Mouse (Mus musculus) myocyte (in vitro differentiated cells): ENCODE results near the gene Pfkfb3.

Source experiments
- CEBPB ChIP-seq: IDR thresholded peaks from 2 replicates; pipeline ENCODE4 v1.6.1; 2011; ENCODE audit warnings: mild to moderate bottlenecking, moderate library complexity; ENCODE audit not compliant: poor library complexity, insufficient read depth, severe bottlenecking
- E2F4 ChIP-seq: IDR thresholded peaks from one replicate; pipeline ENCODE4 v1.6.1; 2011; ENCODE audit warnings: mild to moderate bottlenecking, control low read depth, moderate library complexity; ENCODE audit not compliant: insufficient read depth
- MAX ChIP-seq: IDR thresholded peaks from one replicate; pipeline ENCODE4 v1.6.1; 2011; ENCODE audit warnings: low read depth, mild to moderate bottlenecking, control low read depth
- MYOG ChIP-seq, 3 experiments: IDR thresholded peaks; one replicate each; pipeline ENCODE4 v1.6.1; 2011; ENCODE audit warnings: control low read depth in 2 of 3, low read depth in 2 of 3, mild to moderate bottlenecking in 2 of 3; ENCODE audit not compliant: insufficient read length in 2 of 3, control insufficient read depth in 1 of 3, insufficient read depth in 1 of 3
- POLR2A ChIP-seq: IDR thresholded peaks from one replicate; pipeline ENCODE4 v1.6.1; 2011; ENCODE audit warnings: low read depth, mild to moderate bottlenecking, control low read depth, moderate library complexity; ENCODE audit not compliant: insufficient read length
- POLR2AphosphoS2 ChIP-seq: IDR thresholded peaks from one replicate; pipeline ENCODE4 v1.6.1; 2011; ENCODE audit warnings: low read depth, control low read depth; ENCODE audit not compliant: insufficient read length
- SRF ChIP-seq: IDR thresholded peaks from one replicate; pipeline ENCODE4 v1.6.1; 2011; ENCODE audit warnings: low read depth; ENCODE audit not compliant: control insufficient read depth, insufficient read length
- TCF12 ChIP-seq: IDR thresholded peaks from one replicate; pipeline ENCODE4 v1.6.1; 2011; ENCODE audit warnings: mild to moderate bottlenecking, control low read depth; ENCODE audit not compliant: poor library complexity, insufficient read depth, severe bottlenecking
- USF1 ChIP-seq: IDR thresholded peaks from one replicate; pipeline ENCODE4 v1.6.1; 2011; ENCODE audit warnings: low read depth, mild to moderate bottlenecking, control low read depth, moderate library complexity

DNA sequence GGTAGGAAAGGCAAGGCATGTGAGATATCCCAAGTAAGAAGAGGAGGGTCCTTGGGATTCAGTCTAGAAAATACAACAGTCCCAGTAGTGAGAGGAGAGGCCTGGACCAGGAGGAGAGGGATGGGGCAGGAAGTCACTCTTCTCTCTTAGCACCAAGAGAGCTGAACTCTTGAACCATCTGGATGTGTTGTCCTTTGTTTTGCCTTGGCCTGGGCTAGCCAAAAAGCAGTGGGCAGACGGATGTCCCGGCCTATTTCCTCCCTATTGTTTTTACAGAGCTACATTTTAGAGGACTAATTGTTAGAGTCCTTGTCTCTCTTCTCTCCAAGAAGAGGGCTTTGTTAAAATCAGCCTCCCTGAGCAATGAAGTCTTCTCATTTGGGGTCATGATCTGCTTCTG lies 106.0 kb downstream of the Pfkfb3 start:
- TF ChIP-seq MAX (no peak), TCF12 (no peak), POLR2A (no peak), USF1 (no peak), POLR2AphosphoS2 (no peak), SRF (no peak), CEBPB (no peak), E2F4 (no peak), MYOG (IDR thresholded peaks at IDR 0.05; ENCODE audit: control insufficient read depth in 1 of 3, insufficient read depth in 1 of 3, insufficient read length in 2 of 3, low read depth in 2 of 3) (no peak)
